Mouse (Mus musculus): ENCODE results near the gene Fcgr2b.

Gene Fcgr2b

DNA sequence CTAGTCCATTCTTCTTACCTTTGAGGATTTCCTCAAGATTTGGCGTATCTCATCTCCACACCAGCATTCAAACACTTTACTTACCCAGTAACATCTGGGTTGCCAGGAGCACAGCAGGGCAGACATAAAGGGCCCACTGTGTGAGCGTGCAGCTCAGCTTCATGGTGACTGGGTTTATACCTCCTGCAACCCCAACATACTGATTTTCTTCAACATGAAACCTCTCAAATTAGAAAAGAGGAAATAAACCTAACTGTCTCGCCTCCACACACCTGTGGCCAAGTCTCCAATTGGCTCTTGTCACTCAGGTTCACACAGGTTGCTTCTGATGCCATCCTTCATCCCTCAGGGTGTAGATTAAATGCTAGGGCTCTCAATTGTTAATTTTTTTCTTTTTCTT, 49.0 kb downstream of the Fcgr2b start, which contains the start of gene Fcrla:
TSS of gene Fcrla (minus strand) at position 206 of the 400 bp plus-strand sequence.
- no peak for DNase-seq (ENCODE audit: extremely low read depth, low read depth)

DNA sequence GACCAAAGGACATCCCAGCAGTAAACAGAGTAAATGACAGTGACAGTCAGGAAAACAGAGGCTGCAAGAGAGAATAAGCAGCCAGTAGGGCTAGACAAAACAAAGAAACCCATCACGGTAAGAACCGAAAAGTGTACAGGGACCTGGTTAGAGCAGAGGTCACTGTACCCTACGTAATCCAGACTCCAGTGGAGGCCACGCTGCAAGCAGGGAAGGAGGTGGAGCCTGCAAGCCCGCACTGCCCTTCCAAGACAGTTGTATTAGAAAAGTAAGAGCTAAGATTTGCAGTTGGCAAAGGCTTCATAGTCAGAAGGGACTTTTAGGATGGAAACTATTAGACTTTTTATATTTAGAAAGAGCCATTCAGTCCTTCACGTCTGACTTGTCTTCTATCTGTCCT, 49.4 kb downstream of the Fcgr2b start:
- no peak for DNase-seq (ENCODE audit: extremely low read depth, low read depth)

DNA sequence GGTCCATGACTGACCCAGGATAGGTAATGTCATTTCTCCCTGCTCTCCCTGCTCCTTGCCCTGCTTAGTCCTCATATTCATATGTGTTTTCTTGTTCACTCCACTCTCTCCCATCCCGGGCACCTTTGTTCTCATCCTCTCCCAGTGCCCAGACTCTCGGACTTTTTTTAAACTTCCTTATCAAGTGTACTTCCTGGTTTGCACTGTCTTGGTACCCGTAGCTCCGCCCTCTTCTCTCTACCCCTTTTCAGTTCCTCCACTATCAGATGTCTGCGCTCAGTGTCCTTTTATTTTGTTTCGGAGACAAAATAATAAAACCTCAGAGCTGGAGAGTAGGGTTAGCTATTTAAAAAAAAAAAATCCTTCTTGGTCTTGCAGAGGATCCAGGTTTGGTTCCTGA, 51.9 kb downstream of the Fcgr2b start:
- DNase-seq (ENCODE audit: extremely low read depth, low read depth) = peak; percentile 88

- no peak for DNase-seq (ENCODE audit: extremely low read depth, low read depth)
These were observed 57.0 kb downstream of the Fcgr2b start for GRCm38 (mm10) chr1:170919308-170919707.

GRCm38 (mm10) chr1:170915657-170916056, 60.7 kb downstream of the Fcgr2b start:
- no peak for DNase-seq (ENCODE audit: extremely low read depth, low read depth)

DNA sequence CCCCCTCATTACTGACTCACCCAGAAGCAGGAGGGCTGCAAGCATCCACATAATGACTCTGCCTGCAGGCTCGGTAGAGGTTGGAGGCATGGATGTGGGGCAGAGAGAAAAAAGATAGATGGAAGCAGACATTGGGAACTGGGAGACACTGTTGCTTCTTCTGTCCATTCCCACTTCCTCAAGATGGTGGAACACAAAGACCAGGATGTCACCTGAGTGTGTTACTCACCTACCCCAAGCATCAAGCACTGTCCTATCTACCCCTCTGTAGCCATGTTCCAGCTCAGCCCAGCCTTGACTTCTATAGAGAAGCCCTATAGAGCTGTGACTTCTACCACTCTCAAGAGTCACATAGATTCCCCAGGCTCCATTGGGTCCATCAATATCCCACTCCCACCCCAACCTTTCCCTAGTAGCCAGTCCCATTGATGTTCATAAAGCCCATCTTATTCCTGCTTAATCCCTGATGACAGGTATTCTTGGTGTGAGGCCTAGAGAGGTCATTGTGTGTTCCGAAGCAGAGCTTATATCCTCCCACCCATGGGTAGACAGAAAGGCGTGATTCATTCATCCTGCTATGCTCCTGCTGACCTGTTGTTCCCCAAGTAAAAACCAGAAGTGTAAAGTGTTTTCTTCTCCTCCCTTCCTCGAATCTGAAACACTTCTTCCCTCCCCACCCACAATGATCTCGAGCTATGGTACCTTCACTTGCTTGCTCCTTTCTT, 63.3 kb downstream of the Fcgr2b start, which contains the start of gene Fcrlb:
TSS of gene Fcrlb (minus strand) at position 51 of the 725 bp plus-strand sequence.
- no peak for DNase-seq (ENCODE audit: extremely low read depth, low read depth)

DNA sequence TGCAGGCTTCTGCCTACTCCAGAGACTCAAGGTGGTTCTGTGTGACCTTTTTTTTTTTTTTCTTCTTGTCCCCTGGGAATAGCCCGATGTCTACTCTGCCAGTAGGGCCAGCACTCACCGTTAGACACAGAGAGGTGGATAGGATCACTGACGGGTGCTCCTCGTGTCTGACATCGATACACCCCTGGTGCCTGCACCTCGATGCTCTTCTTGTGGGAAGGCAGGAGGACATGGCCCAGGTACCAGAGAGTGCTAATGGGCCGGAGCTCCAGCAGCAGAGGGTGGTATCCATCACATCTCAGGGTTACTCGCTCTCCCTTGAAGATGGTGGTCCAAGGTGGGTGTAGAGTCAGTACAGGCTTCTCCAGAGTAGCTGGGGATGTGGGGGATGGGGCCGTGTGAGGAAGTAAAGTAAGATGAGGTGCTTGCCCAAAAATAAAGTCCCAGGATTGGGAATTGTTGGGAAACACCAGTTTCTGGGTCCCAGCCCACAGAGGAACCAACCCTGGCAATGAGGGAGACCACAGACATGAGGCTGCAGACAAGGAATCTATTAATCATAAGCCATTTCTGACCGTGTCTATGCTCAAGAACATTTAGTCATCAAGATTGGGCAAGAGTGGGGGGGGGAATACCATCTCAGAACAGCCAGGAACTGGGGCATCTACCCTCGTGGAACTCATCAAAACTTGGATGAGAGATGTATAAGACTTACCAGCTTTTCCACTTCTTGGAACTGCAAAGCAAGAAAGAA, 64.3 kb downstream of the Fcgr2b start:
- no peak for DNase-seq (ENCODE audit: extremely low read depth, low read depth)
